Mouse (Mus musculus) midbrain, postnatal 0 days (tissue): ENCODE measurements around the gene Hmgn1. TPM values are rescaled to one million over a fixed set of nuclear protein-coding genes. Genes with fewer than 3 reads are reported as not detected.

Source experiments
- ATAC-seq: fragments of 200-750 bp; cut with Nextera tagmentation; 2 replicates; pipeline ENCODE4 v1.8.0; 2017; ENCODE audit warnings: moderate number of reproducible peaks, mild to moderate bottlenecking, moderate TSS enrichment, moderate library complexity; ENCODE audit not compliant: low FRiP score
- DNase-seq: peaks from one replicate; pipeline ENCODE4 v3.0.0-alpha.2; 2015; ENCODE audit warnings: low spot score
- H3K27ac ChIP-seq: fragments of 300-500 bp; sonication (generic); 2 replicates; pipeline ENCODE4 v1.5.1; 2014; ENCODE audit warnings: low read depth, mild to moderate bottlenecking, low read length, mixed read lengths
- H3K27me3 ChIP-seq: fragments of 300-500 bp; sonication (generic); 2 replicates; pipeline ENCODE4 v1.6.1; 2014; ENCODE audit warnings: low read length, control low read depth, mixed read lengths; ENCODE audit not compliant: insufficient read depth
- H3K36me3 ChIP-seq: fragments of 300-500 bp; sonication (generic); 2 replicates; pipeline ENCODE4 v1.6.1; 2014; ENCODE audit warnings: low read length, control low read depth, mixed read lengths; ENCODE audit not compliant: insufficient read depth
- H3K4me1 ChIP-seq: fragments of 300-500 bp; sonication (generic); 2 replicates; pipeline ENCODE4 v1.6.1; 2014; ENCODE audit warnings: mild to moderate bottlenecking, control low read depth, antibody characterized with exemption, low read length, mixed read lengths; ENCODE audit not compliant: insufficient read depth
- H3K4me2 ChIP-seq: fragments of 300-500 bp; sonication (generic); 2 replicates; pipeline ENCODE4 v1.6.1; 2014; ENCODE audit warnings: low read depth, mild to moderate bottlenecking, low read length, mixed read lengths; ENCODE audit not compliant: poor library complexity, severe bottlenecking
- H3K4me3 ChIP-seq: fragments of 300-500 bp; sonication (generic); 2 replicates; pipeline ENCODE4 v1.5.1; 2014; ENCODE audit warnings: low read depth, mild to moderate bottlenecking, low read length, moderate library complexity
- H3K9ac ChIP-seq: fragments of 300-500 bp; sonication (generic); replicated peaks from 2 replicates; pipeline ENCODE4 v1.6.1; 2014; ENCODE audit warnings: mild to moderate bottlenecking, low read length, moderate library complexity, mixed read lengths; ENCODE audit not compliant: poor library complexity, severe bottlenecking
- H3K9me3 ChIP-seq: fragments of 300-500 bp; sonication (generic); 2 replicates; pipeline ENCODE4 v1.6.1; 2016; ENCODE audit warnings: low read length, control low read depth
- CTCF ChIP-seq: IDR thresholded peaks from 2 replicates; pipeline ENCODE4 v1.5.1; 2016; ENCODE audit warnings: antibody characterized with exemption, mild to moderate bottlenecking
- WGBS: fragments of 180-500 bp; shearing (Covaris S2); extraction: QIAGEN DNeasy Blood & Tissue Kit; methylation state at CpG from one replicate; pipeline ENCODE4 v1.1.7; 2014; 5-methylcytosine and 5-hydroxymethylcytosine counted together
- polyA plus RNA-seq: library from polyadenylated mRNA; unstranded; fragments of >200 nt; fragmentation: Nextera tagmentation; extraction: Ambion mirVana; gene quantifications from 2 replicates; pipeline ENCODE4 v1.2.1, GENCODE M21; 2015
- total RNA-seq: library from RNA; depleted of rRNA; stranded (reverse); fragments of >200 nt; gene quantifications from 2 replicates; pipeline ENCODE4 v1.2.3, GENCODE M21; 2014

The Hmgn1 gene
- total and polyA plus RNA-seq, 2 experiments from 2014 or later: 106 to 202 TPM

DNA sequence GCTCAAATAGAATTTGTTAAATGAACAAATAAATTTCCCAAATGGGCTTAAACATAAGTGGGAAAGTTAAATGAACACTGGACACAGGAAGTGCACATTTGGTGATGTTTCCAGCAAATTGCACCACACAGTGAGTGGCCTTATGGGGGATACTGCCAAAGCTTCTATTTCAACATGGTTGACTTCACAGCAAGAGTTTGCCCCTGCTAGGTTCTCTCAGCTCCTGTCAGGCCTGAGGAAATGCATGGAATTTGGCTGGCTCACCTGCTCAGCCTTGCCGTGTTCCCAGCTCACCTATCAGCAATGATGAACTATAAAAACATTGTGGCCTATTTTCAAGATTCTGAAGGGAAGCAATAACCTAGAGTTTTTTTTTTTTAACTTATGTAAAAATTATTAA, 33.4 kb upstream of the Hmgn1 start:
- H3K4me3 ChIP-seq: no peak overlapping the region
- no peak for TF ChIP-seq CTCF
- DNase-seq: no peak
- no peaks in the 10 kb centered on the region for H3K4me1 ChIP-seq
- H3K9me3 ChIP-seq: no peaks in the 10 kb centered on the region
- H3K36me3 ChIP-seq: peaks cover 10% of the 10 kb centered on the region
- no peaks in the 10 kb centered on the region for H3K27me3 ChIP-seq
- no peak for ATAC-seq
- H3K27ac ChIP-seq: no peak overlapping the region
- WGBS: 81% methylated on average over 1 of the region's 1 CpGs
- H3K4me2 ChIP-seq: no peak overlapping the region
- H3K9ac ChIP-seq: no peak overlapping the region

- Histone ChIP-seq H3K9me3 (no peaks in the 10 kb centered on the region), H3K36me3 (peaks cover 14% of the 10 kb centered on the region), H3K27ac (peak overlapping the region; percentile 73), H3K27me3 (no peaks in the 10 kb centered on the region), H3K4me3 (peak overlapping the region; percentile 42), H3K4me2 (peak overlapping the region; percentile 87), H3K9ac (peak overlapping the region; percentile 90), H3K4me1 (no peaks in the 10 kb centered on the region)
- WGBS: 81% methylated on average over 20 of the region's 20 CpGs
- ATAC-seq: peak; percentile 18
- TF ChIP-seq CTCF: no peak
- no peak for DNase-seq
These were observed 32.3 kb upstream of the Hmgn1 start for GRCm38 (mm10) chr16:96159794-96160346.

GRCm38 (mm10) chr16:96159091-96159731, 31.7 kb upstream of the Hmgn1 start:
- Histone ChIP-seq H3K9ac (peak overlapping the region; percentile 90), H3K36me3 (peaks cover 15% of the 10 kb centered on the region), H3K9me3 (no peaks in the 10 kb centered on the region), H3K4me1 (no peaks in the 10 kb centered on the region), H3K4me3 (peak overlapping the region; percentile 42), H3K27ac (peak overlapping the region; percentile 73), H3K4me2 (peak overlapping the region; percentile 87), H3K27me3 (no peaks in the 10 kb centered on the region)
- peak; percentile 85 for ATAC-seq
- TF ChIP-seq CTCF: peak; percentile 62
- DNase-seq: peak; percentile 68
- WGBS: 3% methylated on average over 67 of the region's 67 CpGs

- TF ChIP-seq CTCF: no peak
- no peak for DNase-seq
- Histone ChIP-seq H3K9ac (peak overlapping the region; percentile 90), H3K4me2 (peak overlapping the region; percentile 87), H3K27me3 (no peaks in the 10 kb centered on the region), H3K36me3 (peaks cover 21% of the 10 kb centered on the region), H3K4me1 (no peaks in the 10 kb centered on the region), H3K4me3 (peak overlapping the region; percentile 42), H3K27ac (peak overlapping the region; percentile 73; the same call in 1 of the 2 replicates), H3K9me3 (no peaks in the 10 kb centered on the region)
- ATAC-seq: no peak
- WGBS: 48% methylated on average over 12 of the region's 12 CpGs
These were observed 31.1 kb upstream of the Hmgn1 start for GRCm38 (mm10) chr16:96158511-96159080.

- no peak for DNase-seq
- WGBS: 90% methylated on average over 11 of the region's 11 CpGs
- no peak for ATAC-seq
These were observed 29.6 kb upstream of the Hmgn1 start for GRCm38 (mm10) chr16:96157171-96157570.

DNA sequence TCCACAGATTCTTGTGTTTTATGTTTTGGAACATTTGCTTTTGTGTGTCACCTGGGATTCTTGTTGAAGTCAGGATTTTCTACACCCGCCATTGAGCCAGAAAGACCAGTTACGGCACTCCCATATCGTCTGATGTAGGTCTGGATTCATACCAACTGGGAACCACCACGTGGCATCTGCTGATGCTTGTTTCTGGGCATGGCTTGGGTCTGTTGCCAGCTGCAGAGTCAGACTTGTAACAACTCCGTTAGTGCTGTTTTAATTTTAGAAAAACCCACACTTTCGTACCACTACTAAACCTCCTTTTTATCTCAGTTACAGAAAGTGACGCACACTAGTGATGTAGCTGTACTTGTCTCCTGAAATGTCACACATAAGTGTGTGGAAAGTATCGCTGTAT, 28.5 kb upstream of the Hmgn1 start:
- 91% methylated on average over 8 of the region's 8 CpGs for WGBS
- Histone ChIP-seq H3K4me1 (no peaks in the 10 kb centered on the region), H3K9ac (no peak overlapping the region), H3K9me3 (no peaks in the 10 kb centered on the region), H3K27me3 (no peaks in the 10 kb centered on the region), H3K4me2 (no peak overlapping the region), H3K4me3 (no peak overlapping the region), H3K36me3 (peaks cover 28% of the 10 kb centered on the region), H3K27ac (no peak overlapping the region)
- DNase-seq (no peak), ATAC-seq (no peak)
- no peak for TF ChIP-seq CTCF

More at GRCm38 (mm10) chr16:96157171-96157570, 29.6 kb upstream of the Hmgn1 start:
- TF ChIP-seq CTCF: no peak
- peaks cover 28% of the 10 kb centered on the region for H3K36me3 ChIP-seq
- H3K27me3 ChIP-seq: no peaks in the 10 kb centered on the region
- H3K9ac ChIP-seq: no peak overlapping the region
- H3K4me3 ChIP-seq: no peak overlapping the region
- no peaks in the 10 kb centered on the region for H3K9me3 ChIP-seq
- H3K4me2 ChIP-seq: no peak overlapping the region
- H3K4me1 ChIP-seq: no peaks in the 10 kb centered on the region
- H3K27ac ChIP-seq: no peak overlapping the region
